Mouse (Mus musculus) neural tube, postnatal 0 days (tissue): ENCODE measurements around the gene Gm8947. TPM values are rescaled to one million over a fixed set of nuclear protein-coding genes. Genes with fewer than 3 reads are reported as not detected.

Experiments used
- polyA plus RNA-seq: library from polyadenylated mRNA; unstranded; fragments of >200 nt; fragmentation: Nextera tagmentation; extraction: Ambion mirVana; gene quantifications from 2 replicates; pipeline ENCODE4 v1.2.1, GENCODE M21; 2015

Gene Gm8947
- polyA plus RNA-seq: 0.10 TPM in 1 of 2 replicates, not detected in the other

DNA sequence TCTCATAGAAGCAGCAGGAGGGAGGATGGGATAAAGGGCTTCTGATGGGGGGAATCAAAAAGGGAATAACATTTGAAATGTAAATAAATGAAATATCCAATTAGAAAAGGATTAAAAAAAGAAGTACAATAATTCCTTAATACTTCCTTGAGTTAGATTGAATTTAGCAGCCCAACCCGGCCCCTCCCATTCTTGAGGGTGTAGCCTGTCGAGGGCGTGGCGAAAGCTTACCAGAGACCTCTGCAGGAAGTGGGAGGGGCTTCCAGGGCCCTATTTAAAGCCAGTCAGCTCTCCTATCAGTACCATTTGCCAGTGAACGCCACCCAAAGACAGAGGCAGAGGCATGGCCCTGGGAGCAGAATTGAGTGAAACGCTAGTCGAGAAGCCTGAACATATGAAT lies at the start of gene Gm8947:
TSS of gene Gm8947 (plus strand) at position 302 of the 400 bp plus-strand sequence.

DNA sequence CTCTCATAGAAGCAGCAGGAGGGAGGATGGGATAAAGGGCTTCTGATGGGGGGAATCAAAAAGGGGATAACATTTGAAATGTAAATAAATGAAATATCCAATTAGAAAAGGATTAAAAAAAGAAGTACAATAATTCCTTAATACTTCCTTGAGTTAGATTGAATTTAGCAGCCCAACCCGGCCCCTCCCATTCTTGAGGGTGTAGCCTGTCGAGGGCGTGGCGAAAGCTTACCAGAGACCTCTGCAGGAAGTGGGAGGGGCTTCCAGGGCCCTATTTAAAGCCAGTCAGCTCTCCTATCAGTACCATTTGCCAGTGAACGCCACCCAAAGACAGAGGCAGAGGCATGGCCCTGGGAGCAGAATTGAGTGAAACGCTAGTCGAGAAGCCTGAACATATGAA lies 9.9 kb upstream of the Gm8947 start, which contains the start of gene Gm47985:
TSS of gene Gm47985 (plus strand) at position 272 of the 400 bp plus-strand sequence.

DNA sequence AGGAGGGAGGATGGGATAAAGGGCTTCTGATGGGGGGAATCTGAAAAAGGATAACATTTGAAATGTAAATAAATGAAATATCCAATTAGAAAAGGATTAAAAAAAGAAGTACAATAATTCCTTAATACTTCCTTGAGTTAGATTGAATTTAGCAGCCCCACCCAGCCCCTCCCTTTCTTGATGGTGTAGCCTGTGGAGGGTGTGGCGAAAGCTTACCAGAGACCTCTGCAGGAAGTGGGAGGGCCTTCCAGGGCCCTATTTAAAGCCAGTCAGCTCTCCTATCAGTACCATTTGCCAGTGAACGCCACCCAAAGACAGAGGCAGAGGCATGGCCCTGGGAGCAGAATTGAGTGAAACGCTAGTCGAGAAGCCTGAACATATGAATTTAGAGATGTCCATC lies 5.9 kb downstream of the Gm8947 start, which contains the start of gene Gm47995:
TSS of gene Gm47995 (plus strand) at position 329 of the 400 bp plus-strand sequence.

DNA sequence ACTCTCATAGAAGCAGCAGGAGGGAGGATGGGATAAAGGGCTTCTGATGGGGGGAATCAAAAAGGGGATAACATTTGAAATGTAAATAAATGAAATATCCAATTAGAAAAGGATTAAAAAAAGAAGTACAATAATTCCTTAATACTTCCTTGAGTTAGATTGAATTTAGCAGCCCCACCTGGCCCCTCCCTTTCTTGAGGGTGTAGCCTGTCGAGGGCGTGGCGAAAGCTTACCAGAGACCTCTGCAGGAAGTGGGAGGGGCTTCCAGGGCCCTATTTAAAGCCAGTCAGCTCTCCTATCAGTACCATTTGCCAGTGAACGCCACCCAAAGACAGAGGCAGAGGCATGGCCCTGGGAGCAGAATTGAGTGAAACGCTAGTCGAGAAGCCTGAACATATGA lies 11.6 kb downstream of the Gm8947 start, which contains the start of gene 3110040M04Rik:
TSS of gene 3110040M04Rik (plus strand) at position 304 of the 400 bp plus-strand sequence.

DNA sequence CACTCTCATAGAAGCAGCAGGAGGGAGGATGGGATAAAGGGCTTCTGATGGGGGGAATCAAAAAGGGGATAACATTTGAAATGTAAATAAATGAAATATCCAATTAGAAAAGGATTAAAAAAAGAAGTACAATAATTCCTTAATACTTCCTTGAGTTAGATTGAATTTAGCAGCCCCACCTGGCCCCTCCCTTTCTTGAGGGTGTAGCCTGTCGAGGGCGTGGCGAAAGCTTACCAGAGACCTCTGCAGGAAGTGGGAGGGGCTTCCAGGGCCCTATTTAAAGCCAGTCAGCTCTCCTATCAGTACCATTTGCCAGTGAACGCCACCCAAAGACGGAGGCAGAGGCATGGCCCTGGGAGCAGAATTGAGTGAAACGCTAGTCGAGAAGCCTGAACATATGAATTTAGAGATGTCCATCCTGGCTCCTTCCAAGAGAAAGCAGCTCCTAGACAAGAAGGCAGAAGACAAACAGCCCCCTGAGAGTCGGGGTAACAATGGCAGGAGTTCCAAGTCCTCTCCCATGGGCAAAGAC lies 17.7 kb downstream of the Gm8947 start, which contains the start of gene Gm47996:
TSS of gene Gm47996 (plus strand) at position 308 of the 532 bp plus-strand sequence.

Other genes with a start within 250 kb of the Gm8947 start
- 2.5 and 2.7 TPM in 2 replicates for gene Hmcn1, start 198.9 kb upstream of the Gm8947 start, polyA plus RNA-seq
- gene Gm47985, start 9.8 kb upstream of the Gm8947 start, polyA plus RNA-seq: not detected in 2 replicates
- 0.25 and 0.31 TPM in 2 replicates for gene Gm47995, start 6.1 kb downstream of the Gm8947 start, polyA plus RNA-seq
- gene 3110040M04Rik, start 11.7 kb downstream of the Gm8947 start, polyA plus RNA-seq: not detected in 2 replicates
- gene Gm47996, start 17.8 kb downstream of the Gm8947 start, polyA plus RNA-seq: 0.28 TPM in 1 of 2 replicates, not detected in the other
- gene Ivns1abp, start 152.1 kb downstream of the Gm8947 start, polyA plus RNA-seq: 111 and 115 TPM in 2 replicates
- gene Swt1, start 236.1 kb downstream of the Gm8947 start, polyA plus RNA-seq: 12.1 and 15.9 TPM in 2 replicates
- gene Trmt1l, start 236.2 kb downstream of the Gm8947 start, polyA plus RNA-seq: 28.1 and 28.4 TPM in 2 replicates